ENCODE assay signal across 4 mouse cellular contexts in the genomic region with DNA sequence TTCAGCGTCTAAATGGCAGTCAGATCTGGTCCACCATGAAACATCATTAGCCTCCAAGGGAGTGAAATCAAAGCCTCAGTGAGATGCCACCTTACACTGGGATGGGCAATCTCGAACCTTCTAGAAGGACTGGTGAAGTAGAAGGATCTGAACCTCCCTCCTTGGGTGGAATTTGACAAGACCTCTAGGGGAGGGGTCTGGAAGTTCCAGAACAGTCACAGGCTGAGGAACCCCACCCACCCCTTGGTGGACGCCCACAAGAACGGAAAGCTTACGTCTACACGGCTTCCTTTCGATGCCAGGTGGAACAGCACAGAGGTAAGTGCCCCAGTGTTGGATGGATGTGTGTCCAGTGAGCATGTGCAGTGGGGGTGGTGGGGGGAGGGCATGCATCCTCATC.
"Had no signal": no experiment of that assay in that cellular context is flagged by ENCODE, and none has a peak within 500 bp of the region (broad histone marks: within the 10 kb centered on the region; RNA-seq: fewer than 3 reads in every experiment).

No protein-coding gene starts in this region.

- DNase-seq: kidney, adult 11 months; kidney, adult 9 months; lung, adult 2 months; retina, postnatal 1 day had no signal
